Mouse (Mus musculus): Measurements from ENCODE around the gene Rs1.

DNA sequence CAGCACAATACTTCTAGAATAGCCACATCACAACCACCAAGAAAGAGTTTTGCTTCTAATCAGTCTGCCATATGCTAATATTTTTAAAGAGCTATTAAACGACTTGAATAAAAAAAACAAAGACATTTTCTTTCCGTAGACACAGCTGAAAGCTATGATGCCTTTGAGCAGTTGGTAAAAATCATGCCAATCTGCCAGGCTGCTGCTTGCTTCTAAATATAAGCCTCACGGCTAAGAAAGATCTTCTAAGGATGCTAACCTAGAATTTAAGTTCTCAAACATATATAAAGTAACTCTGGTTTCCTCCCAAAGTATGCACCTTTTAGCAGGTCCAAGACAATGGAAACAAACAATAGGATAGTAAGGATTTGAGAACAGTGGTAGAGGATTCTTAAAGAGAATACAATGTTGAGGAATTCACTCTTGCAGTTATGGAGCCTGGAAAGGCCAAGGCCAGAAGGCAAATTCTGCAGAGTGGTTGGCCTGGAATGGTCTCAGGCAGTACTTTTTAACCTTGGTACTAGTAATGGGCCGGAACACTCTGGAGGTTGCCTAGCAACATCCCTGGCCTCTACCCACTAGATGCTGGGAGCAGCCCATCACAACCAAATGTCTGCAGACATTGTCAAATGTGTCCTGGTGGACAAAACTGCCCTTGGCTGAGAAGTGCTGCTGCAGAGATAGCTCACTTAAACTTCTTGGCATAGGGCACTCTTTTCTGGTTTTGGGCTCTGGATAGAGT lies 36.8 kb downstream of the Rs1 start:
- TF ChIP-seq POLR2A (IDR thresholded peaks at IDR 0.05; ENCODE audit: borderline replicate concordance, low read depth, low read length): no peak
- TF ChIP-seq CTCF (IDR thresholded peaks at IDR 0.05; ENCODE audit: low read depth, low read length): no peak
